Mouse (Mus musculus) liver, embryonic 13.5 days (tissue): ENCODE results near the gene Taf8. TPM values are rescaled to one million over a fixed set of nuclear protein-coding genes. Genes with fewer than 3 reads are reported as not detected.

Experiments used
- ATAC-seq: fragments of 200-750 bp; cut with Nextera tagmentation; 2 replicates; pipeline ENCODE4 v1.8.0; 2017; ENCODE audit warnings: low read depth, mild to moderate bottlenecking, moderate number of reproducible peaks, moderate library complexity
- DNase-seq: peaks from one replicate; pipeline ENCODE4 v3.0.0; 2022
- H3K27ac ChIP-seq: fragments of 300-500 bp; sonication (generic); 2 replicates; pipeline ENCODE4 v1.5.1; 2015; ENCODE audit warnings: moderate library complexity, mild to moderate bottlenecking, inconsistent platforms
- H3K27me3 ChIP-seq: fragments of 300-500 bp; sonication (generic); 2 replicates; pipeline ENCODE4 v1.6.1; 2015; ENCODE audit warnings: mild to moderate bottlenecking, inconsistent platforms
- H3K36me3 ChIP-seq: fragments of 300-500 bp; sonication (generic); 2 replicates; pipeline ENCODE4 v1.6.1; 2015; ENCODE audit warnings: mild to moderate bottlenecking, inconsistent platforms
- H3K4me1 ChIP-seq: fragments of 300-500 bp; sonication (generic); replicated peaks from 2 replicates; pipeline ENCODE4 v1.6.1; 2015; ENCODE audit warnings: inconsistent platforms
- H3K4me2 ChIP-seq: fragments of 300-500 bp; sonication (generic); 2 replicates; pipeline ENCODE4 v1.6.1; 2015; ENCODE audit warnings: inconsistent platforms, mild to moderate bottlenecking, moderate library complexity
- H3K4me3 ChIP-seq: fragments of 300-500 bp; sonication (generic); replicated peaks from 2 replicates; pipeline ENCODE4 v1.5.1; 2015; ENCODE audit warnings: mild to moderate bottlenecking, inconsistent platforms
- H3K9ac ChIP-seq: fragments of 300-500 bp; sonication (generic); 2 replicates; pipeline ENCODE4 v1.6.1; 2015; ENCODE audit warnings: mild to moderate bottlenecking, inconsistent platforms
- H3K9me3 ChIP-seq: fragments of 300-500 bp; sonication (generic); replicated peaks from 2 replicates; pipeline ENCODE4 v1.6.1; 2016; ENCODE audit warnings: inconsistent platforms
- WGBS: fragments of 180-500 bp; shearing (Covaris S2); methylation state at CpG from one replicate; pipeline ENCODE4 v1.1.7; 2015; ENCODE audit not compliant: insufficient replicate concordance; 5-methylcytosine and 5-hydroxymethylcytosine counted together
- polyA plus RNA-seq: library from polyadenylated mRNA; unstranded; fragments of >200 nt; fragmentation: Nextera tagmentation; extraction: Ambion mirVana; gene quantifications from 2 replicates; pipeline ENCODE4 v1.2.1, GENCODE M21; 2015

Gene Taf8
- polyA plus RNA-seq, 1 experiment from 2014 or later, result 14.4 TPM

- no peak for ATAC-seq
Observed at GRCm38 (mm10) chr17:47516232-47516631, 14.1 kb upstream of the Taf8 start.

GRCm38 (mm10) chr17:47515180-47515844 is 13.2 kb upstream of the Taf8 start:
- Histone ChIP-seq H3K27ac (peak overlapping the region; percentile 85), H3K9ac (peak overlapping the region; percentile 3; the same call in 1 of the 2 replicates), H3K4me3 (no peak overlapping the region), H3K36me3 (peaks cover 3% of the 10 kb centered on the region; the same call in 1 of the 2 replicates), H3K27me3 (no peaks in the 10 kb centered on the region), H3K4me2 (no peak overlapping the region), H3K4me1 (peaks cover 84% of the 10 kb centered on the region), H3K9me3 (no peaks in the 10 kb centered on the region)
- no peak for DNase-seq
- WGBS, result 47% methylated on average over 7 of the region's 7 CpGs
- ATAC-seq, result no peak

More at GRCm38 (mm10) chr17:47516232-47516631, 14.1 kb upstream of the Taf8 start:
- DNase-seq, result no peak
- WGBS, result 97% methylated on average over 3 of the region's 3 CpGs
- H3K4me3 ChIP-seq, result no peak overlapping the region
- H3K4me2 ChIP-seq, result no peak overlapping the region
- H3K4me1 ChIP-seq, result peaks cover 86% of the 10 kb centered on the region
- no peak overlapping the region for H3K9ac ChIP-seq
- H3K27me3 ChIP-seq, result no peaks in the 10 kb centered on the region
- H3K27ac ChIP-seq, result no peak overlapping the region; the same call in 1 of the 2 replicates
- H3K36me3 ChIP-seq, result peaks cover 3% of the 10 kb centered on the region; the same call in 1 of the 2 replicates
- no peaks in the 10 kb centered on the region for H3K9me3 ChIP-seq

DNA sequence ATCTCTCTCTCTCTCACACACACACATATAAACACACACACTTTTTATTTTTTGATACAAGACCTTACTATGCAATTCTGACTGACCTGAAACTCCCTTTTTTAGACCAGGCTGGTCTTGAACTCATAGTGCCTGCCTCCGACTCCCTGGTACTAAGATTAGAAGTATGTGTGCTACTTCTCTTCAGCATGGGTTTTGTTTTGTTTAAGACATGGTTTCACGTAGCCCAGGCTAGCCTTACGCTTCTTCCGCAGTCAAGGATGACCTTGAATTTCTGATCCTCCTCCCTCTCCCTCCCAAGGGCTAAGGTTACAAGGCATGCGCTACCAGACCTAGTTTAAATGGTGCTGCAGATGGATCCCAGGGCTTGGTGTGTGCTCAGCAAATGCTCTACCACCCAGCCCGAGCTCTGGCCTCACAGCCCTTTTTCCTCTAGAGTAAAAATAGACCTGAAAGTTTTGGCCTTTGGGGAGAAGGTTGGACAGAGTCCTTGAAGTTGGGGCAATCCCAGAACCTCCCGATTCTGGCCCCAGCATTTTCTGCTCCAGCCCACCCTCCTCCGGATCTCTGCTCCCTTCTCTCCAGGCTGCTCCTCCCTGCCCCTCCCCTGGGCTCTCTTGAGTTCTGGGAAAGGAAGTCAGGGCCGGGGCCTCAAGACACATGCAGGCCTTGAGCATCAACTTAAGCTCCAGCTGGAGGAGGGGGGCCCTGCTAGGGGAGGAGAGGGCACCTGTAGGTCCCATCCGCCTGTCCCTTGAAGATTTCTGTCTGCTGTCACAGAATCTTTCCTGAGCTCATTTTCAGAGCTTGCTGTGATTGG is 11.1 kb upstream of the Taf8 start:
- Histone ChIP-seq H3K9me3 (no peaks in the 10 kb centered on the region), H3K4me2 (no peak overlapping the region), H3K36me3 (peaks cover 3% of the 10 kb centered on the region; the same call in 1 of the 2 replicates), H3K27me3 (no peaks in the 10 kb centered on the region), H3K9ac (peak overlapping the region; percentile 68), H3K4me3 (no peak overlapping the region), H3K27ac (peak overlapping the region; percentile 85), H3K4me1 (peaks cover 83% of the 10 kb centered on the region)
- no peak for DNase-seq
- WGBS, result 57% methylated on average over 10 of the region's 10 CpGs
- no peak for ATAC-seq

- WGBS, result 12% methylated on average over 25 of the region's 25 CpGs
- Histone ChIP-seq H3K4me1 (peaks cover 87% of the 10 kb centered on the region), H3K36me3 (peaks cover 3% of the 10 kb centered on the region; the same call in 1 of the 2 replicates), H3K9ac (peak overlapping the region; percentile 68), H3K4me3 (peak overlapping the region; percentile 36), H3K27me3 (no peaks in the 10 kb centered on the region), H3K9me3 (no peaks in the 10 kb centered on the region), H3K4me2 (peak overlapping the region; percentile 64), H3K27ac (peak overlapping the region; percentile 85)
- ATAC-seq (peak; percentile 89), DNase-seq (peak; percentile 97)
Observed at GRCm38 (mm10) chr17:47511111-47512020, 9.3 kb upstream of the Taf8 start.

DNA sequence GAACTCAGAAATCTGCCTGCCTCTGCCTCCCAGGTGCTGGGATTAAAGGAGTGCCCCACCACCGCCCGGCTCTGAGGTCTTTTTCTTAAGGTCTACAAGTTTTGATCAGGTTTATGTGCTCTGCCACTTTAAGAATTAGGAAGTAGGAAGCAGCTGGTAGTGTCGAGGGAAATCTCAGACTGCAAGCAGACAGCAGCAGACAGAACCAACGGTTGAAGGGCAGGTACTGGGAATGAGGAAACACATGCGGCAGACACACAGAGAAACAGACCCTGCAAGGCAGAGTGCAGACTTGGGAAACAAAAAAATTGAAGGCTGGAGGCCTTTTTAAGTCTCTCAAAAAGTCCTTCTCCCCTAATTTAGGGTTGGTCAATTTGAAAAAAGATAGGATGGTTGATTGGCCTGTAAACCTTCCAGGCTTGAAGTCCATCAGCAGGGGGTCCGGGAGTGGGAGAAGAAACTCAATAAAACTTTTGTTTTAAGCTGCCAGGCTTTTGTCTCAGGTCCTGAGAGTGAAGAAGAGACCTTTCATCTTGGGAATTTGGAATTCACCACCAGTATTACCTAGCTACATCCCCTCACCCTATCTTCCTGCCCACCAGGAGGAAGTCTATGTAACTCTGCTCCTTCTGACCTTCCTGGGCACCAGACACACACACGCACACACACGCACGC is 7.1 kb upstream of the Taf8 start:
- Histone ChIP-seq H3K36me3 (no peaks in the 10 kb centered on the region), H3K27me3 (no peaks in the 10 kb centered on the region), H3K4me3 (no peak overlapping the region), H3K4me2 (no peak overlapping the region), H3K9me3 (no peaks in the 10 kb centered on the region), H3K4me1 (peaks cover 92% of the 10 kb centered on the region), H3K27ac (peak overlapping the region; percentile 89), H3K9ac (no peak overlapping the region)
- WGBS, result 37% methylated on average over 9 of the region's 9 CpGs
- DNase-seq (no peak), ATAC-seq (no peak)

- Histone ChIP-seq H3K9me3 (no peaks in the 10 kb centered on the region), H3K36me3 (no peaks in the 10 kb centered on the region), H3K4me3 (peak overlapping the region; percentile 39), H3K4me2 (peak overlapping the region; percentile 62), H3K4me1 (peaks cover 89% of the 10 kb centered on the region), H3K27me3 (no peaks in the 10 kb centered on the region), H3K27ac (peak overlapping the region; percentile 89), H3K9ac (peak overlapping the region; percentile 61)
- WGBS, result 2% methylated on average over 12 of the region's 12 CpGs
- ATAC-seq (peak; percentile 53), DNase-seq (peak; percentile 71)
Observed at GRCm38 (mm10) chr17:47508012-47508608, 6.0 kb upstream of the Taf8 start.

- Histone ChIP-seq H3K27ac (peak overlapping the region; percentile 89), H3K4me3 (no peak overlapping the region), H3K4me2 (peak overlapping the region; percentile 62), H3K36me3 (no peaks in the 10 kb centered on the region), H3K9me3 (no peaks in the 10 kb centered on the region), H3K4me1 (peaks cover 86% of the 10 kb centered on the region), H3K27me3 (no peaks in the 10 kb centered on the region), H3K9ac (peak overlapping the region; percentile 61)
- DNase-seq, result no peak
- WGBS, result 51% methylated on average over 2 of the region's 2 CpGs
- ATAC-seq, result no peak
Observed at GRCm38 (mm10) chr17:47507523-47507922, 5.4 kb upstream of the Taf8 start.

- 83% methylated on average over 4 of the region's 4 CpGs for WGBS
- Histone ChIP-seq H3K9ac (no peak overlapping the region), H3K27ac (peak overlapping the region; percentile 35), H3K27me3 (no peaks in the 10 kb centered on the region), H3K4me1 (peaks cover 81% of the 10 kb centered on the region), H3K4me3 (no peak overlapping the region), H3K4me2 (no peak overlapping the region), H3K36me3 (no peaks in the 10 kb centered on the region), H3K9me3 (no peaks in the 10 kb centered on the region)
- DNase-seq, result no peak
- no peak for ATAC-seq
Observed at GRCm38 (mm10) chr17:47506697-47507096, 4.6 kb upstream of the Taf8 start.

GRCm38 (mm10) chr17:47506042-47506441 is 4.0 kb upstream of the Taf8 start:
- Histone ChIP-seq H3K4me3 (no peak overlapping the region), H3K9ac (no peak overlapping the region), H3K9me3 (no peaks in the 10 kb centered on the region), H3K27me3 (no peaks in the 10 kb centered on the region), H3K4me2 (peak overlapping the region; percentile 85), H3K36me3 (peaks cover 2% of the 10 kb centered on the region), H3K27ac (peak overlapping the region; percentile 35; the same call in 1 of the 2 replicates), H3K4me1 (peaks cover 81% of the 10 kb centered on the region)
- ATAC-seq (no peak), DNase-seq (no peak)
- 72% methylated on average over 1 of the region's 1 CpGs for WGBS

GRCm38 (mm10) chr17:47505566-47505965 is 3.5 kb upstream of the Taf8 start:
- H3K9ac ChIP-seq, result peak overlapping the region; percentile 77
- 41% methylated on average over 2 of the region's 2 CpGs for WGBS
- no peaks in the 10 kb centered on the region for H3K27me3 ChIP-seq
- H3K4me1 ChIP-seq, result peaks cover 82% of the 10 kb centered on the region
- peak overlapping the region; percentile 85 for H3K4me2 ChIP-seq
- H3K4me3 ChIP-seq, result peak overlapping the region; percentile 60
- no peaks in the 10 kb centered on the region for H3K9me3 ChIP-seq
- H3K27ac ChIP-seq, result peak overlapping the region; percentile 78
- DNase-seq (no peak), ATAC-seq (no peak)
- peaks cover 7% of the 10 kb centered on the region for H3K36me3 ChIP-seq
